Mouse (Mus musculus): ENCODE measurements around the gene Arl15.
A peak's percentile ranks its signal among the peaks of the same experiment; 100 is the strongest.

Gene Arl15

DNA sequence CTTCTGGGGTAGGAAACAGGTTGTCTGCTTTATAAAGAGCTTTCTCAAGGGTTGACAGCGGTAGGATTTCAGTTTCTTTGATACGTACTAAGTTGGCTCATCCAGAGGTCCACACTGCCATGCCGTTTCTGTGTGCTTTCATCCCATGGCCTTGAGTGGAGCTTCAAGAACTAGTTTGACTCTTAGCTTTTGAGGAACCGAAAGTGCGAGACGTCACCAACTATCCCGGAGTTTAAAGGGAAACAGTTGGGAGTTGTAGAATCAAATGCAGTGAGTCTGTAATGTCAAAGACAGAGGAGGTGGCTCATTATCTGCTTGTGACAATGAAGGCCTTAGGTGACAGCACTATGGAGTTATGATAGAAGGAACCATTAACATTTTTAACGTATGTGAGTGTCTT lies 49.6 kb downstream of the Arl15 start:
- no peak for DNase-seq (ENCODE audit: low read depth, low spot score)

DNA sequence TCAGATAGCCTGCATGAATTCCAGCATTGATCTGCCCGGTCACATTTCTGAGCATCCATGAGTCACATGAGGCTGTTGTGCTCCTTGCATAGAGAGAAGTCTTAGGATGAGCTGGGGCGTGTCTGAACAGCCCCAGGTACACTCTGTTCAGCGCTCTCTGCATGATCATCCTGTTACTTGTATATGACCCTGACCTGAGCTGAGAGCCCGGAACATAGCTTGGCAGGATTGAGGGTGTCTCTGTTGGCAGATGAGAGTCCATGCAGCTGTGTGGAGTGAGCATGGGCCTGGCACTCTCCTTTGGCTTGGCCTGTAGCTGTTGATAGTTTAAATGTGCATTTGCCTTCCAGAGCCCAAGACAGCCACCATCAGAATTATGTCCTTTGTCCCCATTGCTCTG lies 50.4 kb downstream of the Arl15 start:
- no peak for DNase-seq (ENCODE audit: low read depth, low spot score)

DNA sequence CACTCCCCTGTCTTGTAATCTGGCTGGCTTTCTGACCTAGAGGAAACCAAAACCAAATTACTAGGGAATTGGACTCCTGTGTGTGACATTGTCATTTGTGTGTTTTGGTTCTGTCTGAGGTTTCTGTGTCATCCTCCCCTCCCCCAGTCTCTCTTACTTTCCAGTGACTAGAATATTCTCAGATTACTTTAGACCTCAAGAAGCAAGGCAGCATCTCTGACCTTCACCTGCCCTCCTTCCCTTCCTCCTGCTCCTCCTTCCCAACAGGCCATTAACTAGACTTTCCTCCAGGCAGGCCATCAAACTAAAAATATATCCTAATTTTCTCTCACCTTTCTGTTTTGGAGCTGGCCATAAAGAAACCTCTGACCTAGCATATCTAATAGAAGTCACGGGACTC lies 50.9 kb downstream of the Arl15 start:
- DNase-seq (ENCODE audit: low read depth, low spot score) = no peak

DNA sequence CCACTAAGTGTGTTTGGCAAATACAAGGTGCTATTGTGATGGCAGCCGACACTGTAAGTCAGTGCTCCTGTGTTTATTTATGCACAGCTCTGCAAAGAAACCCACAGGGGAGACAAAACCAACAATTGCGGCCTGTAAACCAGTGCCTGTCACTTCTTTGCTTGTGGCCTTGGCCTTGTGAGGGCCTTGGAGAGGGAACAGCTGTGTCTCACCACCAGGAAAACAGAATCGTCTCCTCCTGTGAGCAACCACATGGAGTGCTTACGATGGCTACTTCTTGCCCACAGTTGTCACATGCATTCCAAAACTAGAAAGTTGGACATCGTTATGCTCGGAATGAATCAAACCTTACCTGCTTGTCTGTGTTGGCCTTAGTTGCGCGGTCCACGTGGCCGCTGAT lies 52.1 kb downstream of the Arl15 start:
- no peak for DNase-seq (ENCODE audit: low read depth, low spot score)

DNA sequence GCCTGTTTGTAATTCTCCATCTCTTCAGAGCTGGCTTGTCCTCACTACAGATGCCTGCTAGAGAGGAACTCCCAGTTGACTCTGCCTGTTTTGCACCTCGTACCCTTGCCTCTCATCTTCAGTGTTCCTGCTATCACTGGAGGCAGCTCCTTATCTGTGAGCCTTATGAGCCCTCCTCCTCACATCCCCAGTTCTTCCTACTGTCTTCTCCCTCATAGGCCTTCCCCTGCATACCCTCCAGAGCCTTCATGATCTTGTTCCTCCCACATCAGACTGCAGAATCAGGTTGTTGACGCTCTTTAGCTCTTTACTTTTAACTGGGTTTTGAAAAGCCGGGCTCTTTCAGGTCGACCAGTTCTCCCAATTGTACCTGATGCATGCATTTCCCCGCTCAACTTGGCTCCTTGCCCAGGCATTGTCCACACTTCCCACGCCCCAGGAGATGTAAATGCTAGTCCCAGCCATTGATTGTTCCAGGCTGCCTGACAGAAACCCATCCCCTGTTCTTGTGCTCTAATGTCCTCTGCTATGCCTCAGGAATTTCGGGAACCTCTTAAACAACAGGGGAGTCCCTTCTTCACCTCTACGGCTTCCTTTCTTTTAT lies 56.2 kb downstream of the Arl15 start:
- DNase-seq (ENCODE audit: low read depth, low spot score) = no peak

DNA sequence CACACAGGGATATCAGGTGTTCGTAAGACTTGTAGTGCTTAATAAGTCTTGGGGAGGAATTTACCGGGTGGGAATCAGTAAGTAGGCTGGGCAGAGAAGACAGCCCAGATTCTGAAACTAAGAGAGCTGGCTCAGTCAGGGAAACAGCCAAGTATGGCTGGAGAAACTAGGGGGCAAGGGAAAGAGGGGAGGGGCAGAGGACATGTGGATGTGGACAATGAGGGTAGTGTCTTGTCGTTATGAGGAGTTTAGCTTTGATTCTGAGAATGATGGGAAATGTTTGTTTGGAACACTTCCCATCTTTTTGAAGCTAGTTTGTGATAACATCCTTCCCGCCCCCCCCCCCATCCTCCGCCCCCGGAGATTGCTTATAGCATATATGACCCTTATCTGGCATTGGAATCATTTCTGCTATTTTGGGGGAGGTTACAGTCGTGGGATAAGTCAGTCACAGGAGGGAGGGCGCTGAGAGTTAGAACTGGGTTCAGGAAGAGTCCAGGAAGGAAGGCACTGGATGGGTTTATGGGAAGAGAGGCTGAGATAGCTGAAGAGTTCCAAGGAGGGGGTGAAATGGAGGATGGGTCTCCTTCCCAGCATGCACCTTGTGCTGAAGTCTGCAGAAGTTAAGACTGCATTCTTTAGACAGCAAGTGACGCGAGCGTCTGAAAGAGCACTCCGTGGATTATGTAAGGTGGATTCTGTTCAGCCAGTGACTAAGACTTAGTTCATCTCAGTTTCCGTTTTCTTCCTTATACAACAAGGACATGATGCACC lies 57.5 kb downstream of the Arl15 start:
- no peak for DNase-seq (ENCODE audit: low read depth, low spot score)

DNA sequence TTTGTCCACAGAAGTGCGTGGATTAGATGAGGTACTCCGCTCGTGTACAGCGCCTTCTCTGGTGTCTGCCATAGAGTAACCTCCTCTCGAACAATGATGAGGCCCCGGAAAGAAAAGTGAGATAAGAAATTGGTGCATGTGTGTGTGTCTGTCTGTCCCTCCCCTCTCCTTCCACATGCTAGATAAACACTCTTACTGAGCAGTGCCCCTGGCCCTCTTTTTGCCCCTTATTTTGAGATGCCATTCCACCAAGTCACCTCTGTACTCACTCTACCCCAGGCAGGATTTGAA lies 58.0 kb downstream of the Arl15 start:
- DNase-seq (ENCODE audit: low read depth, low spot score) = no peak

DNA sequence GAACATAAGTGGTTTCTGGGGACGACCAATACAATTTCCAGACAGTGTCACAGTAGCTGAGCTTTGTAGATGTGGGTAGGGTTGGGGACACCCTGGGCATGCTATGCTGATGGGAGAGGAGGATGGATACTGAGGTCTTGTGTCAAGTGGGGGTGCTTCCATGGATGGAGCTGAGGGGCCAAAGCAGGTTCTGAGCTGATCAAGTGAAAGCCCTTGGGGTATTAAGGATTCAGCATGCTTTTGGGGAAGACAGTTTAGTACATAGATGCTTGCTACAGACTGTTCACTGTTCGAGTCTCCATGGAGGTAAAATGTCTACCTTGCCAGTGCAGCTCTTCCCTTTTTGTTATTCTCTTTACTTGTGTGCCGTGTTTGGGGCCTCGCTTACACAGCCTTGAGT lies 59.8 kb downstream of the Arl15 start:
- no peak for DNase-seq (ENCODE audit: low read depth, low spot score)

DNA sequence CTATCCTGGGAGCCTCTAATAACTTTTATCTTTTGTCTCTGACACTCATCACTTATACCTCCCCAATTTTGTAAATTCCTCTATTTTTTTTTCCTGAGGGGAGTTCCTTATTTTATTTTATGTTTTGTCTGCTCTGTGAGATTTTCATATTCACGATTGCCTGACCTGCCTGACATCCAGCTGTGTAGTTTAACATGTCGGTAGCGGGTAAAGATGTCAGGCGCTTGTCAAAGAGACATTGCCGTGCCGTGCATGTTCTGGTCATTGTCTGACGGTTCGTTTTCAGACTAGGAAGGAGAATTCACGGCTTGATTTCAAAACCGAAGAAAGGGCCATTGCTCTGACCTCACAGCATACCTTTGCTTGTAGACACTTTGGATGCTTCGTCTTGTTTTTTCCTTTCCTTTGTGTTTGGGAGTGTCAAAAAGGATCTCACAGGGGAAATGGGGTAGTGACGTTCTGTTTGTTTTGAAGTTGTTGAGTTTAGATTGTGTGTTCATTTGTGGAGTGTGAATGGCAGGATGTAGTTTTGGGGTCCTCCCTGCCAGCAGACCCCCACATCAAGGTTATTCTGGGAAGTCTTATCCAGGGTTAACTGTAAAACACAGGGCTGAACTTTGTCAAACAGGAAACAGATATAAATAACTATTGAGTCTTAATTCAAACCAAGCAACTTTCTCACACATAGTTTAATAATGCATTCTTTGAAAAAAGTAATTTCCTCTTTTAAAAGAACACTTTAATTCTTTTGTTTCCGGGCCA lies 60.4 kb downstream of the Arl15 start:
- DNase-seq (ENCODE audit: low read depth, low spot score) = no peak

DNA sequence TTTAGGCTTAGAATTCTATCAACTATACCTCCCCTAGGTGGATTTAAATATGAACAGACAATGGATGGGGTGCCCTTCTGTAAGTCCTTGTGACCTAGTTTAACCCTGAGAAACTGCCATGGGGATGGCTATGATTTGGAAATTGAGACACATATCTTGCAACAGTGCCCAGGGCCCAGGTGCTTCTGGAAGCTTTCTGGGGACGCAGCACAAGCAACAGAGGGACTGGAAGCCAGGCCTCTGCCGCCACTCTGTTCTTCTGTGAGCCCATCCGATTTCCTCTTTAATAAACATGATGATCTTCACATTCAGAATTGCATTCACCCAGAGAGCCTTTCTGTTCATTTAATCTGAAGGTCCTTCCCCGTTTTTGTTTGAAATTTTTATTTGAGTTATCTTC lies 62.6 kb downstream of the Arl15 start:
- no peak for DNase-seq (ENCODE audit: low read depth, low spot score)

DNA sequence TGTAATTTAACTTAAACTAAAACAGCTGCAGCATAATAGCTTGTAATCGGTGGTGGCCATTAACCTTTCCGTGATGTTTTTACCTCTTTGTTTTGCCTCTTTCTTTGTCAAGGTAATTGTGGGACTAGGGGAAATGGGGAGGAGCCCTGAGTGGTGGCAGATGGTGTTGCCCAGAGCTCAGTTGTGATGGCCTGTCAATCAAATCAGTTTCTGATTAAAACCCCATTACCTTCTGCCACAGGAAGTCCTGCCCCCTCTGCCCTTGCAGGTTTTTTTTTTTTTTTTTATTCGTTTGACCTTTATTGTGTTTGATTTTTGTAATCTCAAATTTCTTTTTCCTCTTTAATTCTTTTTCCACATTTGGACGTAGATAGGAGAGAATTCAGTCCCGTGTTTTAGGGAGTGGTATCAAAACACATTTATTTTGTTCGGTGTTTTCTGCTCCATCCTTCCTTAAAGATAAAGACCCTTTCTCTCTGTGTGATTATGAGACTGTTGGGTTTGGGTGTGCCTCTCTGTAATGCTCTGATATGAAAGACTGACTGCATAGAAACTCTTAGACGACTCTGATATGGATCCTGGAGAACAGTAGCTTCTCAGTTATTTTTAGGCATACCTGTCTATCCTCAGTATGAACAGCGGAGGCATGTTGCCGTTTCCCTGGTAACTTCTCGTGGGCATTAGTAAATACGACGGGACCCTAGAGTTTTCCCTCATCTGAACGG lies 64.5 kb downstream of the Arl15 start:
- DNase-seq (ENCODE audit: low read depth, low spot score) = no peak

DNA sequence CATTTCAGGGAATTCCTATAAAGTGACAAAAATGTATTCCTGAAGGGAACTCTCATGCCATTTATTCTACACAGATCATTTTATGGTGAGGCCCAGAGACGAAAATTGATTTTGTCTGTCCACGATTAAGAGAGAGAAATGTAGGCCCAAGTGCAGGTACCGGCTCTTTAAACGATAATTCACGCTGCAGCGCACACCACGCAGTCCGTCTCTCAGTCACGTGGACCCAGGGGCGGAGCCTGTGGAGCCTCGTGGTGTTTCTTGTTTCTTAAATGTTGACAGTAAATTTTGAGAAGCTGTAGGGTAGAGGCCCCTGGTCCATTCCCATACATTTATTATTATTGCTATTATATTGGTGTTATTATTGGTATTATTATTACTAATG lies 65.1 kb downstream of the Arl15 start:
- DNase-seq (ENCODE audit: low read depth, low spot score) = no peak

DNA sequence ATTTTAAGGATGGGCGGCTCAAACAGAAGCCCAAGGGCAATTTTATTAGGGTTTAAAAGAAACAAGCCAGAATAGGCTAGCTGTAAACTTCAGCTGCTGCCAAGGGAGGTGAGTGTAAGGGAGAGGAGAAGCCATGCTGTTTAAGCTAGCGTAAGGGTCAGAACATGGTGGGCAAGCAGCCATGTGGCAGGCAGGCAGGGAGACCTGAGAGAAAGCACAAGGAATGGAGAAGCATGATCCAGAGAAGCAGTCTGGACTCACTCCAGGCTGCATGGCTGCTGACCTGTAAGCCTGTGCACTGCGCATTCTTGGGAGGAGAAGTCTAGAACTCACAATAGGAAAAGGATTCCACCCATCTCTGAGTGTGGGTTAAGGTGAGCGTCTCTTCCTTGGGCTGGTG lies 66.5 kb downstream of the Arl15 start:
- no peak for DNase-seq (ENCODE audit: low read depth, low spot score)

DNA sequence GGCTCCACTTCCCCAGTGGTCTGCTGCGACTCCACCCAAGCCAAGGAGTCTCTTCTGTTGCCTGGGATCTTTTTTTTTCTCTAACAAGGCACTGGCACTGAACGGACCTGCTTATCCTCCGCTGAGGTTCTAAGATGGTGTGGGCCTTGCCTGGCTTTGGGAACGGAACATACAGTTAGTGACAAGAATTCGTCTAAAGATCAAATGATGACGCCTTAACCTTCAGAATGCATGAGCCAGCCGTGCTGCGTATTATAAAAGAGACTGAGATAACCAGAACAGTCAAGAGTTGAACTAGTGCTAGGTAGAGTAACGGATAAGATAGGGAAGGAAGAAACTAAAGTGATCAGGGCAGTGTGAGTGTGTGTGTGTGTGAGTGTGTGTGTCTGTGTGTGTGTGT lies 66.9 kb downstream of the Arl15 start:
- no peak for DNase-seq (ENCODE audit: low read depth, low spot score)

DNA sequence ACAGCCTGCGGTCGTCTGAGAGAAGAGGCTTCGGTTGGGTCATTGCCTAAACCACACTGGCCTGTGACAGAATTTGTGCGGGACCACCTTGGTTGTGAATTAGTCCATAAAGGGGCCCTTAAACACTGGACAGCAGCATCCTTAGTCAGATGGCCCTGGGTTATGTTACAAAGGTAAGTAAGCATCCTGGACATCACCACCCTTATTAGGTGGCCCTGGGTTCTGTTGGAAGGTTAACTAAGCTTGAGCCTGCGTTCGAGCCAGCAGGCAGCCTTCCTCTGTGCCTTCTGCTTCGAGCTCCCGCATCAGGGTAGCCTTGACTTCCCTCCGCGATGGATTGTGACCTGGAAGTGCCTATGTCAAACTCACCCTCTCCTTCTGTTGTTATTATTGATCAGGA lies 68.6 kb downstream of the Arl15 start:
- no peak for DNase-seq (ENCODE audit: low read depth, low spot score)

DNA sequence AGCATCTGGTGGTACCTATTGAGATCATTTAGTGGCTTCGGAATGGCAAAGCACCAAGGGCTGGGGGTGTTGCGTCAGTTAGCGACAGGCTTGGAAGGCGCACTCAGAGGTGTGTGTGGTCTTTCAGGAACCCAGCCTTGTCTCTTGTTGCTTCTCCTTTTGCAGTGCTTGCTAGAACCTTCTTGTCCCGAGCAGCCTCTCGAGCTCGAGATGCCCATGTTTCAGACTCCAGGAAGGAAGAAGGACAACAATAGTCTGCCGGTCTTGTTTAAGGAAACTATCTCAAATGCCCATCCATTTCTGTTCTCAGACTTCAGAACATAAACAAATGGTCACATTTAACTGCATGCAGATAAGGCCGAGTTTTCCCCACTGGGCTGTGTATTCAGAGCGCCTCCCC lies 69.4 kb downstream of the Arl15 start:
- DNase-seq (ENCODE audit: low read depth, low spot score) = no peak

DNA sequence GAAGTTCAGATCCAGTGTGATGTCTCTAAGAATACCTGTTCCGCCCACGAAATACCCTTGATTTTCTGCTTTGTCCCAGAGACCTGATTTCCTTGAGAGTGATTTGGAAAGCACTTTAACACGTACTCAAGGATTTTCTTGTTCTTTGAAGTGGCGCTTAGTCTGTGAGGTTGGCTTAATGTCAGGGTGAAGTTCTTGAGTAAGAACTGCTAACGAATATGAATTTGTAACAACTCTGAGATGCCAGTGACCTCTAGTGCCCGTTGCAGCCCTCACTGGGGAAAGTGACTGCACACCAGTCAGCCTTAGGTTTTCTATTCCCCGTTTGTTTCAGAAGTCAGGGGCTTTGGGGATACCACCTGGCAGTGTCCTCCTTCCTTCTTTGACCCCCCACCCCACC lies 70.0 kb downstream of the Arl15 start:
- no peak for DNase-seq (ENCODE audit: low read depth, low spot score)

DNA sequence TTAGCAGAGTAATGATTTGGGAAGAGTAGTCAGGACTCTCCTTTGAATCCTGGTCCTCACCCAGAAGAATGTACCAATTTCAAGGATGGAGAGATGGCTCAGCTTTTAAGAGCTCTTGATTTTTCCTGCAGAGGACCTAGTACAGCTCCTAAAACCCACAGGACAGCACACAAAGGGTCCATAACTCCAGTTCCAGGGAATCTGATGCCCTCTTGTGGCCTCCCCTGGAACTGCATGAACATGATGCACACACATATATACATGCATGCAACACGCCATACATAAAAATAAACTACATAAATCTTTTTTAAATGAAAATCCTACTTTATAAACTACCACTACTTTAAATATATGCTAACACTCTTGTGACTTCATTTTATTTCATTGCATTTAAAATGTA lies 70.6 kb downstream of the Arl15 start:
- peak; percentile 82 for DNase-seq (ENCODE audit: low read depth, low spot score)

DNA sequence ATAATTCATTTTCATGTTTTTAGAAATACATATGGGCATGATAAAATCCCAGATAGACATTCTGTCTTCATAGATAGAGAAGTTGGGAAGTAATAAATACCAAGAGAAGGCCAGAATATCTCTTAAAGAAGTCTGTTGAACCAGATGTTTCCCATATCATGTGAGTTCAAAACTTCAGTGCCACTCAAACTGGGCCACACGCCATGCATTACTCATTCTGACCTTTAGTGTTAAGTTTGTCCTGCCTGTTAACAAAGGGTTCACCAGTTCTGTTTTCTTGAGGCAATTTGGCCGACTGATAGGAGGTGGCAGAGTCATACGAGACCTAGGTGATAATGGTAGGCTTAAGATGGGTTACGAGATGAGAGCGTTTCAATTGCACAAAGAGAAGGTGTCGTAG lies 71.1 kb downstream of the Arl15 start:
- DNase-seq (ENCODE audit: low read depth, low spot score) = no peak

DNA sequence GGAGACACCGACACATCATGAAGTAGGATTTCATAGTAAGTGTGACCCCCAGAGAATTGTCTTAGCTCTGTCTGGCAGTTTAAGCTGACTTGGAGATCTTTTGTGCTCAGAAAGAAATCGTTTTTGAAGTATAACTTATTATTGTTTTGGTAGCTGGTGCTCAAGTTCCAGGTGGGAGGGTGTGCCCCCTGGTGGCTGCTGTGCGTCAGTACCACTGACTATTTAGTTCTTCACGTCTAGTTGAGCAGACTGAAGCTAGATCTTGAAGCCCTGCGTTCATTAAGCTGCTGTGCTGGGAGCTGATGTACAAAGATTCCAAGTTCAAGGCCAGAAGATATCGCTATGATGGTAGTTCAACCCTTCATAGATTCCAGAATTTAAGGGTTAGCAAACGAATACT lies 71.5 kb downstream of the Arl15 start:
- DNase-seq (ENCODE audit: low read depth, low spot score) = peak; percentile 67

DNA sequence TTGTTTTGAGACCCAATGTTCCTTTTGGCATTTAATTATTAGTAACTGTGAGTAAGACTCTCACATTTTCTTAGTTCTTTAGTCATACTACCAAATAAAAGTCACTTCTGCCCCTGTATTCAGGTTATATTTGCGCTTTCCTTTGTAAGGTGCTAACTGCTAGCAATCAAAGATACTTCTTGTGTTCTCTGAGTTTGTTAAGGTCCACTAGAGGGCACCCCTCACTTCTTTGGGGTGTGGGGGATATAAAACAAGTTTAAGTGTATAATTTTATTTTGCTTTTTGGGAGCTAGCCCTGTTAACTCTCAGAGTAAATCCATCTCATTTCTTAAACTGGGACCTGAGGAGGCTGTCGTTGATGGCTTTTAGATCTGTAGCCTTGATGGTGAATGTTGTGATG lies 73.4 kb downstream of the Arl15 start:
- DNase-seq (ENCODE audit: low read depth, low spot score) = no peak

Measured in mesoderm, embryonic 11.5 days (tissue).